Mouse (Mus musculus): ENCODE results near the gene Nedd1.

The Nedd1 gene

GRCm38 (mm10) chr10:92721771-92722619, at the start of gene Nedd1:
Nedd1 (minus strand) TSS chr10:92722420.
- in situ Hi-C loops (cut with MboI, MseI): loop anchor here (25.0 kb wide), 1 partner anchor 415 kb away; no protein-coding TSS in a partner anchor

GRCm38 (mm10) chr10:92754359-92754758, 32.1 kb upstream of the Nedd1 start:
- in situ Hi-C loops (cut with MboI, MseI): no loop called here

DNA sequence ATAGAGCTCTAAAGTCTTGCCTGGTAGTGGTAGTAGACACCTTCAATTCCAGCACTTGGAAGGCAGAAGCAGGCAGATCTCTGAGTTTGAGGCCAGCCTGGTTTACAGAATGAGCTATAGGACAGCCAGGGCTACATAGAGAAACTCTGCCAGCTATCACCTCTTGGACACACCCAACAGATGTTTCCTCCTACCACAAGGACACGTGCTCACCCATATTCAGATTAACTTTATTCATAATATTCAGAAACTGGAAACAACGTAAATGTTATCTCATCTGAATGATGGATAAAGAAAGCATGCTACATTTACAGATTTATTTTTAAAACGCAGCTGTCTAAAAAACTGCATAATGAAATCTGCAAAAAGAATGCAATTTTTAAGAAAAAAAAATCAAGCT, 8.1 kb upstream of the Nedd1 start:
- in situ Hi-C loops (cut with MboI, MseI): loop anchor here (25.0 kb wide), 1 partner anchor 832 kb away; no protein-coding TSS in a partner anchor

DNA sequence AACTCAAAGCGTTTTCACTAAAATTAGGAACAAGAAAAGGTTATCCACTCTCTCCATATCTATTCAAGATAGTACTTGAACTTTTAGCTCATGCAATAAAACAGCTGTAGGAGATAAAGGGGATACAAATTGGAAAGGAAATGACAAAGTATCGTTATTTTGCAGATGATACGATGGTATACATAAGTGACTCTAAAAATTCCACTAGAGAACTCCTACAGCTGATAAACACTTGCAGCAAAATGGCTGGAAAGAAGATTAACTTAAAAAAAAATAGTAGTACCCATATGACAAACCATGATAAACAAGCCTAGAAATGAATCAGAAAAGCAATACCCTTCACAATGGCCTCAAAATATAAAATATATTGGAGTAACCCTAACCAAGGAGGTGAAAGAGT, 6.5 kb upstream of the Nedd1 start:
- in situ Hi-C loops (cut with MboI, MseI): loop anchor here (25.0 kb wide), 1 partner anchor 834 kb away; no protein-coding TSS in a partner anchor

DNA sequence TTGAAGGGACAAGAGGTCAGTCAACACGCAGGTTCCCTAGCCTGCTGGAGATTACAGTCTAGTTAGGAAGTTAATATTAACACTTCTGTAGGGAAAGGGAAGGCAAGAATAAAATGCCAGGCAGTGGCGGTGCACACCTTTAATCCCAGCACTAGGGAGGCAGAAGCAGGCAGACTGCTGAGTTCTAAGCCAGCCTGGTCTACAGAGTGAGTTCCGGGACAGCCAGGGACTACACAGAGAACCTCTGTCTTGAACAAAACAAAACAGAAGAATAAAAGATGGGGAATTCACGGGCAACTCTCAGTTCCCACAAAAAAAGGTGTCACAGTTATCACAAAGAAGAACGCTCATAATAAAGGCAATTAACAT, 384 bp upstream of the Nedd1 start:
- in situ Hi-C loops (cut with MboI, MseI): loop anchor here (25.0 kb wide), 1 partner anchor 415 kb away; no protein-coding TSS in a partner anchor

- in situ Hi-C loops (cut with MboI, MseI): loop anchor here (10.0 kb wide), 1 partner anchor 796 kb away; no protein-coding TSS in a partner anchor
Observed at GRCm38 (mm10) chr10:92699032-92699431, 23.2 kb downstream of the Nedd1 start.

GRCm38 (mm10) chr10:92675056-92675455, 47.2 kb downstream of the Nedd1 start:
- in situ Hi-C loops (cut with MboI, MseI): no loop called here

- in situ Hi-C loops (cut with MboI, MseI): no loop called here
Observed at GRCm38 (mm10) chr10:92671906-92672305, 50.3 kb downstream of the Nedd1 start.

- in situ Hi-C loops (cut with MboI, MseI): no loop called here
Observed at GRCm38 (mm10) chr10:92665287-92665686, 56.9 kb downstream of the Nedd1 start.

DNA sequence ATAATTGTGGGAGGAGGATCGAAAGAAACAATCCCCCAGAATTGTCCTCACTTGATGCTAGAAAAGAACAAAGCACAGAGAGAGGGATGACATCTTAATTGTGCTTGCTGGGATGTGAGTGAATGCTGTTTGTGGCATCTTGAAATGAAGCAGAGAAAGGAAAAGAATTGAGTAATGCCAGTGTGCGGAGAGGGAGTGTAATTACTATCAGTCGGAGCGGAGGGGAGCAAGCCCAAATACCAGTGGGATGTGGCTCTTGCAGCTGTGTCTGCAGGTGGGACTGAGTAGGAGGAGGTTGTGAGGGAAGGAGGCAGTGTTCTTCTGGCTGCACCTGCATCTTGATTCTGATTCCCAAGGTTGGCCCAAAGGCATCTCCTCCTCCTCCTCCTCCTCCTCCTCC, 69.0 kb downstream of the Nedd1 start:
- in situ Hi-C loops (cut with MboI, MseI): no loop called here

DNA sequence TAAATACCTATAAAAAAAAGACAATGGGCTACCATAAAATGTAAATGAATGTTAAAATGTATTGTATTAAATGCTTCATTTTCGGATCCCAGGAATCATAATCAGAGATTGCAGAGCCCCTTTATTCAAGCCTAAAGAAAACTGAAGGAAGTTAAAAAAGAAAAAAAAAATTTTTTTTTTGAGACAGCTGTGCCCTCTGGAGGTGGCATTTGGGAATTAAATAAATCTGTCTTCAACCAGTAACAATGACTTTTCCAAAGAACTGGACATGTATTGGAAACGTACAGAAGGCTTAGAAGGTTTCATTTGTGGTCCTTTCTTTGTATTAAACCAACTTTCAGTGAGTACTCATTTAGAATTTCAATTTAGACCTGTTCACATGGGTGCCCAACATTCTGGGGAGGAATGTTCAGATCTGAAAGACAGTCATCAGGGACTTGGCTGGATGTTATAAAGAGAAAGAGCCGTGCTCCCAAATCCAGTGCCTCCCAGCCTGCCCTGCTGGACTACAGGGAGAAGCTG, 69.8 kb downstream of the Nedd1 start:
- in situ Hi-C loops (cut with MboI, MseI): no loop called here

- in situ Hi-C loops (cut with MboI, MseI): no loop called here
Observed at GRCm38 (mm10) chr10:92651266-92651665, 71.0 kb downstream of the Nedd1 start.

DNA sequence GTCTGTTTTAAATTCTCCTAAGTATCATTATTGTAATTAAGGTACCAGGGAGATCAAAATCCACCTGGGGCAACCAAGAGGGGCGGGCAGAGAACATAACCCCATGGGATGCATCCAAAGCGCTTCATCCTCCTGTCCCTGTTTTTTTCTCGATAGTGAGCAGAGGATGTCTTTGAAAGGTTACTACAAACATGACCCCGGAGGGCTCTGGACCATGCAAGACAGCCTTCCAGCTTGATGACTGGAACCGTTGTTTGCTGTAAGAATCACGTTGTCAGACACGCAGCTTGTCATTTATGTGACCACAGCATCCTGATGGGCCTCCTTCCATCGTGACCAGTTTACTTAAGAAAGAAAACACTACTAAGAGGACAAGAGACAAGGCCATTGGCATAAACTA, 73.1 kb downstream of the Nedd1 start:
- in situ Hi-C loops (cut with MboI, MseI): no loop called here

- in situ Hi-C loops (cut with MboI, MseI): no loop called here
Observed at GRCm38 (mm10) chr10:92647691-92648090, 74.5 kb downstream of the Nedd1 start.

DNA sequence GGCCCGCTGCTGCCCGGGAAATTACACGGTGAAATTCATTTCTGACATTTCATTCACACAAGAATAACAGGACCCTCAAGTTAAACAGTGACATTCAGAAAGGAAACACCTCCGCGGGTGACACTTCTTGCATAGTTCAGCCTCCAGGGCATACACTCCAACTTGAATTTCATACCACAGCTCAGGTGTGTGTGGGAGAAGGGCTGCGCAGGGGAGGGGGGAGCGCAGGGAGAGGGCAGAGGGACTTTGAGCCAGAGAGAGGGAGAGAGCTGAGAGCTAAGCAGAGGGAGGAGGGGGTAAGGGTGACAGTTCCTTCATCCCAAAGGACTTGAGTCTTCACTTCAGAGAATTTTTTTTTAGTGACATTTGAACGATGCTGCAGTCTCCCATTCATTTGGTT, 78.2 kb downstream of the Nedd1 start:
- in situ Hi-C loops (cut with MboI, MseI): no loop called here

- in situ Hi-C loops (cut with MboI, MseI): no loop called here
Observed at GRCm38 (mm10) chr10:92641032-92641431, 81.2 kb downstream of the Nedd1 start.

Data from T-helper 2 cell (primary cell).